Mouse (Mus musculus): ENCODE measurements around the gene Gm4969. TPM values are rescaled to one million over a fixed set of nuclear protein-coding genes. Genes with fewer than 3 reads are reported as not detected.

The Gm4969 gene
- polyA plus RNA-seq, 1 experiment, result 1.4 TPM

DNA sequence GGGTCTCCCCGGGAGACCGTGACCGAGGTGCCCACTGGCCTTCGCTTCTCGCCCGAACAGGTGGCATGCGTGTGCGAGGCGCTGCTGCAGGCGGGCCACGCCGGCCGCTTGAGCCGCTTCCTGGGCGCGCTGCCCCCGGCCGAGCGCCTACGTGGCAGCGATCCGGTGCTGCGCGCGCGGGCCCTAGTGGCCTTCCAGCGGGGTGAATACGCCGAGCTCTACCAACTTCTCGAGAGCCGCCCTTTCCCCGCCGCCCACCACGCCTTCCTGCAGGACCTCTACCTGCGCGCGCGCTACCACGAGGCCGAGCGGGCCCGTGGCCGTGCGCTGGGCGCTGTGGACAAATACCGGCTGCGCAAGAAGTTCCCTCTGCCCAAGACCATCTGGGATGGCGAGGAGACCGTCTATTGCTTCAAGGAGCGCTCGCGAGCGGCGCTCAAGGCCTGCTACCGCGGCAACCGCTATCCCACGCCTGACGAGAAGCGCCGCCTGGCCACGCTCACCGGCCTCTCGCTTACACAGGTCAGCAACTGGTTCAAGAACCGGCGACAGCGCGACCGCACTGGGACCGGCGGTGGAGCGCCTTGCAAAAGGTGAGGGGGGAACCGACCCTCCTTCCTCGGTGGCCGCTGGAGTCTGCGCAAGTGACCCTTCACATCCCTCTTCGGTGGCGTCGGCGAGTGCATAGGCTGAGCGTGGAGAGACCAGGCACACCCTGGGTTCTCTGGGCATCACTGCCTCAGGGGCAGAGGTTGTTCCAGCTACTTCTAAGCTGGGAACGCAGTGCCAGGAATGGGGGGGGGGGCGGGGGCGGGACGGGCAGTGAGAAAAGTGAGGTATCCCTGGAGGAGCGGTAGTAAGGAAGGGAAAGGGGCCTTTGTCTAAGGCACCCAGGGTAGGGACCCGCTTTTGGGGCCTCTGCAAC lies 23.1 kb downstream of the Gm4969 start:
- no peak for DNase-seq (ENCODE audit: extremely low spot score in 1 of 2, low spot score in 1 of 2)

DNA sequence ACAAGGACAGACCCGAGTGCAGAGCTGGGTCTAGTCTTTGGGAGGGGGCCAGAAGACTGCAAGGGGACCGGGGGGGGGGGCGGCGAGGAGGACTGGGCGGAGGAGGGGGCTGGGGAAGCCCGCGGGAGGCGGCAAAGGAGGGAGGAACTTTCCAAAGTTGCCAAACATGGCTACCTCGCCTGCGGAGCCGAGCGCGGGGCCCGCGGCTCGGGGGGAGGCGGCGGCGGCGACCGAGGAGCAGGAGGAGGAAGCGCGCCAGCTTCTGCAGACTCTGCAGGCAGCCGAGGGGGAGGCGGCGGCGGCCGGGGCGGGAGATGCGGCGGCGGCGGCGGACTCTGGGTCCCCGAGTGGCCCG lies 23.7 kb downstream of the Gm4969 start, which contains the start of gene Six5:
Six5 (plus strand) TSS at position 124 of the 355 bp plus-strand sequence.
- DNase-seq (ENCODE audit: extremely low spot score in 1 of 2, low spot score in 1 of 2), result no peak

DNA sequence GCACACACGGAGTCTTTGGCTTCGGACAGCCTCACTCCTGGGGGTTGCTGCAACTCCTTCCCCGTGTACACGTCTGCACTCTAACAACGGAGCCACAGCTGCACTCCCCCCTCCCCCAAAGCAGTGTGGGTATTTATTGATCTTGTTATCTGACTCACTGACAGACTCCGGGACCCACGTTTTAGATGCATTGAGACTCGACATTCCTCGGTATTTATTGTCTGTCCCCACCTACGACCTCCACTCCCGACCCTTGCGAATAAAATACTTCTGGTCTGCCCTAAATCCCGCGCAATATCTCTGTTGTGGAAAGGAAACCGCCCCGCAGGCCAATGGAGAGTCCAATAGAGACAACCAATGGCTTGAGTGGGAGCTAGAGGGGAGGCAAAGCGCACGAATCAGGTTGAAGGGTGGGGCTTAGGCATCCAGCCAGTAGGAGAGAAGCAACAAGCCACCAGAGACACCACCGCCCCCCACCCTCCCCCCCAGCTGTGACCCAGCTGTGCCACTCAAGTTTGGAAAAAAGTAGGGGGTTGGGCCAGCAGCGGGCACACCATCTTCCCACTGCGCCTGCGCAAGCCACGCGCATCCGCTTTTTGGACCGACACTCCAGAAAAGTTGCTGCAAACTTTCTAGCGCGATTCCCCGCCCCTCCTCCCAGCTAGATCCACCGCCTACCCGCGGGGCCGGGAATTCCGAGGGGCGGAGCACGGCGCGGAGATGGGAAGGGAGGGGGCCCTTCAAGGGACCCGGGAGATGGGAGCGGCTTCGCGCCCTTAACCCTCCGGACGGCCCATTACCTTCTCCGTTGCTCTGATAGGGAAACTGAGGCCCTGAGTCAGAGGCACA lies 24.4 kb downstream of the Gm4969 start:
- peak; percentile 59 to 85 for DNase-seq (ENCODE audit: extremely low spot score in 1 of 2, low spot score in 1 of 2)

DNA sequence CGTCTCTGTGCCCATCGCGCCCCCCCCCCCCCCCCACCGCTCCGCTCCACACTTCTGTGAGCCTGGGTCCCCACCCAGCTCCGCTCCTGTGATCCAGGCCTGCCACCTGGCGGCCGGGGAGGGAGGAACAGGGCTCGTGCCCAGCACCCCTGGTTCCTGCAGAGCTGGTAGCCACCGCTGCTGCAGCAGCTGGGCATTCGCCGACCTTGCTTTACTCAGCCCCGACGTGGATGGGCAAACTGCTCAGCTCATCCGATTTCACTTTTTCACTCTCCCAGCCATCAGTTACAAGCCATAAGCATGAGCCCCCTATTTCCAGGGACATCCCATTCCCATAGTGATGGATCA lies 25.0 kb downstream of the Gm4969 start:
- peak in 1 of 2 experiments; percentile 81 for DNase-seq (ENCODE audit: extremely low spot score in 1 of 2, low spot score in 1 of 2)

DNA sequence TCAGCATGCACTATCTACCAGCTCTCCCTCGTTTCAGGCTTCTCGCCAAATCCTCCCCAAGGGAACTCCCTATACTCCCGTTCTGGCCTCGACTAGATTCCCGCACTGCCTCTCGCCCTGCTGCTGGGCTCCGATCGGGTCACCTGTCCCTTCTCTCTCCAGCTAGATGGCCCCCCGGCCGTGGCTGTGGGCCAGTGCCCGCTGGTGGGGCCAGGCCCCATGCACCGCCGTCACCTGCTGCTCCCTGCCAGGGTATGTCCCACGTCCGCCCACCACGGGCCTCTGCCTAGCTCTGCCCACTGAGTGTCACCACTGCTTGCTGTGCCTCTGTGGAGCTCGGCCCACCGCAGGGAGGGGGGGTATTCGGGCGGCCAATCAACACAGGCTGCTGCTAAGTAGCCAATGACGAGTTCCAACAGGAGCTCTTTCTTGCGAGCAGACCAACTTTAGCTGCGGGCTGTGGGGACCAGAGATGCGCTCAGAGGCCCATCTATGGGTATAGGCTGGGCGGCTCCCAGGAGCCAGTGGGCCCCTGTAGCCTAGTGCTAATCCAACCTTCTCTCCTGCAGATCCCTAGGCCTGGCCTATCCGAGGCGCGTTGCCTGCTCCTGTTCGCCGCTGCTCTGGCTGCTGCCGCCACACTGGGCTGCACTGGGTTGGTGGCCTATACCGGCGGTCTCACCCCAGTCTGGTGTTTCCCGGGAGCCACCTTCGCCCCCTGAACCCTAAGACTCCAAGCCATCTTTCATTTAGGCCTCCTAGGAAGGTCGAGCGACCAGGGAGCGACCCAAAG lies 25.6 kb downstream of the Gm4969 start:
- no peak for DNase-seq (ENCODE audit: extremely low spot score in 1 of 2, low spot score in 1 of 2)

DNA sequence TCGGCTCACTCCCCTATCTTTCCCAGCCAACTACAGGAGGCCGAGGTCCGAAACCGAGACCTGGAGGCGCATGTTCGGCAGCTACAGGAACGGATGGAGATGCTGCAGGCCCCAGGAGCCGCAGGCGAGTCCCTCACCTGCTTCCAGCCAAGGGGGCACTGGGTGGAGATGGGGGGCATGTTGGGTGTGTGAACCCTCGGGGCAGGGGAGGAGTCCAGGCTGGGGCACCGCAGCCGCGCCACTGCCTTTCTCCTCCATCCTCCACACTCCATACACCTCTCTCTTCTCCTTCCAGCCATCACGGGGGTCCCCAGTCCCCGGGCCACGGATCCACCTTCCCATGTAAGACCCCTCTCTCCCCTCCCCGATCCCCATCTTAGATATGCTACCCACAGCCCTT lies 26.3 kb downstream of the Gm4969 start:
- no peak for DNase-seq (ENCODE audit: extremely low spot score in 1 of 2, low spot score in 1 of 2)

DNA sequence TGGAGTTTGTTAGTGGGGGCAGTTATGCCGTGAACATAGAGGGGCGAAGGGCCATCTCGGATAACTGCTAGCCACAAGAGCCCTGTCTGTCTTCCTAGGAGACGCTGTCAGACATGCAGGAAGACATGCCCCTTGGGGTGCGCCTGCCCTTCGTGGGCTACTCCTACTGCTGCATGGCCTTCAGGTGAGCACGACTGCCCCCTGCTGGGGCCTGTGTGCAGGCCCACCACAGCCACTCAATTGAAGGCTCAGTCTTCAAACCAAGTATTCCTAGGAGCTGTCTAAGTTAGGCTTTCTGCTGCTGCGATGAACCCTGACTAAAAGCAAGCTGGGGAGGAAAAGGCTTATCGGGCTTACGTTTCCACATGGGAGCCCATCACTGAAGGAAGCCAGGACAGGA lies 29.4 kb downstream of the Gm4969 start:
- peak in 1 of 2 experiments; percentile 63 for DNase-seq (ENCODE audit: extremely low spot score in 1 of 2, low spot score in 1 of 2)

DNA sequence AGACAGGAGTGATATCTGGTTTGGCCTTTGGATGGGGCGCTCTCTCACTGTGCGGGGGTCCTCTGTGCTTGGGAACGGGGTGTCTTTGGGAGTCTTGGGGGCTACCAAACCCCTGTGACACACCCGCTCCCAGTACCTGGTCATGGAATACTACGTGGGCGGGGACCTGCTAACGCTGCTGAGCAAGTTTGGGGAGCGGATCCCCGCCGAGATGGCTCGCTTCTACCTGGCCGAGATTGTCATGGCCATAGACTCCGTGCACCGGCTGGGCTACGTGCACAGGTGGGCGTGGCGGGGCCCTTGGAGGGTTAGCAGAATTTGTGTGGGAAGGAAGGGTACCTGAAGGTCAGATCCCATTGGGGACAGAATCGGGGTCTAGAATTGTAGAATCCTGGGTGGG lies 31.4 kb downstream of the Gm4969 start:
- DNase-seq (ENCODE audit: extremely low spot score in 1 of 2, low spot score in 1 of 2), result no peak

DNA sequence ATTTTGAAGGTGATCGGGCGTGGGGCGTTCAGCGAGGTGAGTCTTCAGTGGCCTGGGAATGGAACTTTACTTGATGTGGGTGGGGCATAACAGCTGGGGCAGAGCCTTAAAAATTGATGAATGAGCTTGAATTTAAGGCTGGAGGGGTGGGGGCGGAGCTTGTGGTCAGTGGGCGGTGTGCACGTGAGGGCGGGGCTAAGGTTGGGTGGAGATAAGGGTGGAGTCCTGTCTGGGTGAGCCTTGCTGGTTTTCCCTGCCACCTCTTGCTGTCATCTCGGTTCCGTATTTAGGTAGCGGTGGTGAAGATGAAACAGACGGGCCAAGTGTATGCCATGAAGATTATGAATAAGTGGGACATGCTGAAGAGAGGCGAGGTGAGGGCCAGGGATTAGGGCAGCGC lies 32.1 kb downstream of the Gm4969 start:
- DNase-seq (ENCODE audit: extremely low spot score in 1 of 2, low spot score in 1 of 2), result no peak

DNA sequence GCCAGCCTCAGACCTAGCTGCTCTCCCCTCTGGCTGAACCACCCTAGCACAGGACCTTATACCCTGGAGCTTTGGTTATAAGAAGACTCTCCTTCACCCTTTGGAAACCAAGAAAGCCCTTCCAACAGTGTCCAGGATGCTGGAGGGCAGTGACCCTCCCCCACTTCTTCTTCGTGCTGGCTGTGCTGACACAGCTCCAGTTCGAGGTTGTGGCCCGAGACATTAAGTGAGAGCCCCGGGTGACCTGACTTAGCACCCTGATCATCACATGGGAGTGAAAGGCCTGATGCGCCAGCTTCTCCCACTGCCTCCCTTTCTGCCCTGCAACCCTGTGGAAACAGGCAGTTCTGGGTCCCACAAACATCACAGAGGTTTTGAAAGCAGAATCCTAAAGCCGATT lies 32.7 kb downstream of the Gm4969 start:
- no peak for DNase-seq (ENCODE audit: extremely low spot score in 1 of 2, low spot score in 1 of 2)

DNA sequence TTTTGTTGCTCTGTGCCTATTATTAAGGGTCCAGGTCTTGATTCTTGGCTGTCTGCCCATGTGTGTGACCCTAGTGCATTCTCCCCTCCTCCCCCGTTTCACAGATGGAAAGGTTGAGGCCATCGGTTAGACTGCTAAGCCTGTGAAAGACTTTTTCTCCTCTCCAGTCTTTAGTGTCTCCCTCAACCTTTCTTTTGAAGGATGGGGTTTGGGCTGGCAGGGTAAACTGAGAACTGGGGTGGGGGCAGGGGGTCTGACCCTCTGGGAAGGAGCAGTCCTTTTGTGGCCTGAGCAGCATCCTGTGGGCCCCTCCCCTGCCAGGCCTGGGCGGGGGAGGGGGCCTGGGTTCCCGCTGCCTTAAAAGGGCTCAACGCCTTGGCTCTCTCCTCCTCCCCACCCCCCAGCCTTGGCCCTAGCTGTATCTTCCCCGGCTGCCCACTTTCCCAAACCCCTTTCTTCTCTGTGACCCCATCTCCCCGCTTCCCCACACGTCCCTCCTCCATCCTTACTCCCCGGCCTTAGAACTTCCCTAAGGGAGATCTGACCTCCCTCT lies 33.2 kb downstream of the Gm4969 start:
- DNase-seq (ENCODE audit: extremely low spot score in 1 of 2, low spot score in 1 of 2), result no peak

DNA sequence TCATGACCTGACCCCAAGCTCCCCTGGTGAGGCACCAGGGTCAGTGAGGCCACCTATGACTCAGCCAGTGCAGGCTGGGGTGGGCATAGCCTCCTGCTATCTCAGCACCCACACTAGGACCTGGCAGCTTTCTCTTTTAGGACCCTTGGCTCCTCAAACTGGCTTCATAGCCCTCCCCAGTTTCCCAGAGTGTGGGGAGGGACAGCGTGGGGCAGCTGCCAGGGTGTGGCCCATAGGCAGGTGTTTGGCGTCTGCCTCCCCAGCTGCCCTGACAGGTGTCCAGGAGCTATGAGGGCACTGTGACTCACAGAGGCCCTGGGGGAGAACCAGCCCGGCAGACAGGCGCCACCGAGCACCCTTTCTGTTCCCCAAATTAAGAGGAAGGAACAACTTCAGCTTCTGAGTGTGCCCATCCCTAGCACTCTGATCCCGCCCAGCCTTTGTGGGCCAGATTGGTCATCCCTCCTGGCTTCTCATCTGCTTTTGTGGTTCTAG lies 33.8 kb downstream of the Gm4969 start:
- no peak for DNase-seq (ENCODE audit: extremely low spot score in 1 of 2, low spot score in 1 of 2)

DNA sequence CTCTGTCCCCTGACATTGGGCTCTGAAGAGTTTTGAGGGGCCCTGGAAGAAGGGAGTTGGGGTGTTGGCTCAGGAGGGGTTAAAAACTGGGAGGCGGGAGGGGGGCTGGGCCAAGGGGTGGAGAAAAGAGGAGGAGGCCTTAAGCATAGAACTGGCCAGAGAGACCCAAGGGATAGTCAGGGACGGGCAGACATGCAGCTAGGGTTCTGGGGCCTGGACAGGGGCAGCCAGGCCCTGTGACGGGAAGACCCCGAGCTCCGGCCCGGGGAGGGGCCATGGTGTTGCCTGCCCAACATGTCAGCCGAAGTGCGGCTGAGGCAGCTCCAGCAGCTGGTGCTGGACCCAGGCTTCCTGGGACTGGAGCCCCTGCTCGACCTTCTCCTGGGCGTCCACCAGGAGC lies 34.5 kb downstream of the Gm4969 start, which contains the start of gene Dmpk:
Dmpk (plus strand) TSS at position 149 of the 400 bp plus-strand sequence.
- DNase-seq (ENCODE audit: extremely low spot score in 1 of 2, low spot score in 1 of 2), result no peak

DNA sequence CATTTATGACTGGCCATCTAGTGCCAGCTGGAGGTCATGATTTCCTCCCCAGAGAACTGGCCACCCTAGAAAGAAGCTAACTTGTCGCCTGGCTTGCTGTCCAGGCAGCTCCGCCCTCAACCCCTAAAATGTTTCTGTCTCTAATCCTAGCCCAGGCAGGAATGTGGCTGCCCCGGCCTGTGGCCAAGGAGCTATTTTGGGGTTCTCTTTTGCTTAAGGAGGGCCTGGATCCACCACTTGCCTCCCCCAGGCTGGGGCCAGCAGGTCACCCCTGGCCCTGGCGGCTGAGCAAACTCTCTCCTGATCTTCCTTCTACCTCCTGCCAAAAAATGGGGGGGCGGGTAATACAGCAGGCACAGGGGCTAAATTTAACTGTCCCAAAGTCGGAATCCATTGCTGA lies 35.1 kb downstream of the Gm4969 start:
- no peak for DNase-seq (ENCODE audit: extremely low spot score in 1 of 2, low spot score in 1 of 2)

DNA sequence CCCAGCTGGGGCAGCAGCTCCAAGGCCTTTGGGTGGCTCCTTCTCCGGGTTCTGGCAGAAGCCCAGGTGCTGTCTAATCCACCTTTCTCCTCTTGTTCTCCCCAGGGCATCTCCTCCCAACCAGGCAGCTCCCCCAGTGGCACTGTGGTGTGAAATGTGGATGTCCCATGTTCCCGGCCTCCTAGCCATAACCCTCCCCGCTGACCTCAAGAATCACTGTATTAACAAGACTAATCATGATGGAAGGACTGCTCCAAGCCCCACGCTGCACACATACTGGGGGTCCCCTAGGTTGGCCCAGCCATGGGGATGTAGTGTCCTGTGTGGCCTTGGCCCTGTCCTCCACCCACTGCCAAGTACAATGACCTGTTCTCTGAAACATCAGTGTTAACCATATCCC lies 36.0 kb downstream of the Gm4969 start:
- no peak for DNase-seq (ENCODE audit: extremely low spot score in 1 of 2, low spot score in 1 of 2)

DNA sequence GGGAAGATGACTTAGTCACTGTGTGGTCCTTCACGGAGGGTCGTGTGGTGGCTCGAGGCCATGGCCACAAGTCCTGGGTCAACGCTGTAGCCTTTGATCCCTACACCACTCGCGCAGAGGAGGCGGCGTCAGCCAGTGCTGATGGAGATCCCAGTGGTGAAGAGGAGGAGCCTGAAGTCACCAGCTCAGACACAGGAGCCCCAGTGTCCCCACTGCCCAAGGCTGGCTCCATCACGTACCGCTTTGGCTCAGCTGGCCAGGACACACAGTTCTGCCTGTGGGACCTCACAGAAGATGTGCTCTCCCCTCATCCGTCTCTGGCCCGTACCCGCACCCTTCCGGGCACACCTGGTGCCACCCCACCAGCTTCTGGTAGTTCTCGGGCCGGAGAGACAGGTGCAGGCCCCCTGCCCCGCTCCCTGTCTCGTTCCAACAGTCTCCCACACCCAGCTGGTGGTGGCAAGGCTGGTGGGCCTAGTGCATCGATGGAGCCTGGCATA lies 37.7 kb downstream of the Gm4969 start:
- DNase-seq (ENCODE audit: extremely low spot score in 1 of 2, low spot score in 1 of 2), result no peak

DNA sequence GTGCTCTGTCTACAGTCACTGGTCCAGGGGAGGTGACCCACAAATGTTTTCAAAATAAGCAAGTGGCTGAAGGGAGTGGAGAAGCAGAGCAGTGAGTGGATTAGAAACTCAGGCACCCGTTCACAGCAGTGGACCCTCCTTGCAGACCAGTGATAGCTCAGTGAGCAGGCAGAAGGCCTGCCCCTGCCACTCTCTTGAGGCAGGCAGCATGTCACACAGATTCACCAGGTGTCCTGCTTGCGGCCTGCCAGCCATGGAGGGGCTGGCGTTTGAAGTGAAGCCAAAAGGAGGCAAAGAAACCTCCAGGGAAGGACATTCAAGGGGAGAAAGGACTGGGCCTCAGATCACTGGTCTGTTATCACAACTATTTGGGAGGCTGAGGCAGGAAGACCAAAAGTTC lies 39.4 kb downstream of the Gm4969 start:
- no peak for DNase-seq (ENCODE audit: extremely low spot score in 1 of 2, low spot score in 1 of 2)

DNA sequence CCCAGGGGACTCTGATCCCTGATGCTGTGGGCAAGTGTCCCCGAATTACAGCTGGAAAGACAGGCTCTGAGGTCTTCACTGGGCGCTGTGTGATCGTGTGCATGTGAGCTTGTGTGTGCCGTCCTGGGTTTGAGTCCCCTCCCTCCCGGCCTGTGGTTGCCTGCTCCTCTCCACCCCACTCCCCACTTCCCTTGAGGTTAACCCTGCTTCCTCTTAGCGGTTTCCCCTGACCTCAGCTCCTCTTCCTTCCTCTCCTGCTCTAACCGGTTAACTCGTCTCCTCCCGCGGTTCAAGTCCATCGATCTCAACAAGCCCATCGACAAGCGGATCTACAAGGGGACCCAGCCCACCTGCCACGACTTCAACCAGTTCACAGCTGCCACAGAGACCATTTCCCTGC lies 40.4 kb downstream of the Gm4969 start:
- no peak for DNase-seq (ENCODE audit: extremely low spot score in 1 of 2, low spot score in 1 of 2)

DNA sequence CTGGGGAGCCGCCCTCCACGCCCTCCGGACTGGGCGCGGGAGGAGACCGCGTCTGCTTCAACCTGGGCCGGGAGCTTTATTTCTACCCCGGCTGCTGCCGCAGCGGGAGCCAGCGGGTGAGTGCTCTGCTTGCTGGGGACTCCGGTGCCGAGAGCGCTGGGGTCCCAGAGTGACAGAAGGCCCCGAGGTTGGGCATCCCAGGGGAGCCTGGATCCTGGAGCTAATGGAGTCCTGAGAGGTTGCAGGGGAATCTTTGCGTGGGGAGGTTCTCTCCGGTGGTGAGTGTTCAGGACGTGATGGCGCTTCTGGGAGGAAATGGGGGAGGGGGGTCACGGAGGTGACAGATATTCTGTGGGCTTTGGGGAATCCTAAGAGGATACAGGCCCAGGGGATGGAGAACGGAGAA lies 41.6 kb downstream of the Gm4969 start:
- DNase-seq (ENCODE audit: extremely low spot score in 1 of 2, low spot score in 1 of 2), result no peak
